Mouse (Mus musculus) bone marrow macrophage, adult 2 months (primary cell): ENCODE measurements at regions not wholly inside any gene's neighbourhood (a gene's known extent, or its start where the extent isn't known, plus 50 kb on each side); places are given as distances from the start of the nearest gene placed in this dataset.

Experiments
- CTCF ChIP-seq: IDR thresholded peaks from 2 replicates; pipeline ENCODE4 v1.5.1; 2012; ENCODE audit warnings: low read depth, mild to moderate bottlenecking, low read length, moderate library complexity
- POLR2A ChIP-seq: IDR thresholded peaks from 2 replicates; pipeline ENCODE4 v1.6.1; 2012; ENCODE audit warnings: mild to moderate bottlenecking, low read depth, low read length, borderline replicate concordance

GRCm38 (mm10) chr3:83451317-83451716, 314.8 kb upstream of the Sfrp2 start:
- no peak for TF ChIP-seq POLR2A
- no peak for TF ChIP-seq CTCF
